Mouse (Mus musculus): Measurements from ENCODE around the gene Gm37240.

DNA sequence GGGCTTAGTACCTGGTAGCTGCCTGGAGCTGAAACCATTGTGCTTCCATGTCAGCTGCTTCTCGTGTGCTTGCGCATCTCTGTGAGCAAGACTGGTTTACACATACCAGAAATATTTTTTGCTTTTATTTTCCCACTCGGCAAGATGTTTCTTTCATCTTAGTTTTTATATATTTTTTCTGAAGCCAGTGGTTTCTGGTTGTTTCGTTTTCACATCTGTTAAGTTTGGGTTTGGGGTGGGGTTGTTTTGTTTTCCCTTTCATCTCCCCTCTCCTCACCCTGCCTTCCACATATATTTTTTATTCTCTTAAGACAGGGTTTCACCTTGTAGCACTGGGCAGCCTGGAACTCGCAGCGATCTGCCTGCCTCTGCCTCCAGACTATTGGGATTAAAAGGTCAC is 1116.8 kb downstream of the Gm37240 start:
- TF ChIP-seq POLR2A (IDR thresholded peaks at IDR 0.05; ENCODE audit: borderline replicate concordance, control insufficient read depth, low read depth, low read length) (no peak), CTCF (IDR thresholded peaks at IDR 0.05; ENCODE audit: control insufficient read depth, insufficient read depth, low read length) (no peak)
